Comparison of ENCODE assay signal across 15 mouse cellular contexts in the genomic region with DNA sequence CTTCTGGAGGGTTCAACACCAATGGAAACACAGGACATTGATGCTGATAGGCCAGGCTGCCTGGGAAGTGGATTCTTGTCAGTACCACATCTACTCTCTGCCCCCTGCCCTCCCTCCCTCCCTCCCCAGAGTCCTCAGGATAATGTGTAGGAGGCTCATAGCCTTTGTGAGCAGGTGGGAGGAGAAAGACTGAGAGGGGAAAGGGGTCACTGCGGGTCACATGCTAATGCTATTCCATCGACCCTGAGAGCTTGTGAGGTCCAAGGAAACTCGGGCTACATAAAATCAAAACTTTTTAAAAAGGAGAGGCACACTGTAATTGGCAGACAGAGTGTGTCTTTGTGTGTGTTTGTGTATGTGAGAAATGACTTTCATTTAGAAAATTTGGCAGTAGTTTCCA. TPM values are rescaled to one million over a fixed set of nuclear protein-coding genes. Genes with fewer than 3 reads are reported as not detected.
DNase-seq lines count a peak whose midpoint lies in the region; ATAC-seq and TF ChIP-seq lines count a peak whose summit lies in the region.
"Had no signal": no experiment of that assay in that cellular context is flagged by ENCODE, and none has a peak within 500 bp of the region (broad histone marks: within the 10 kb centered on the region; RNA-seq: fewer than 3 reads in every experiment).

No protein-coding gene starts in this region.

- H3K9me3 ChIP-seq in limb, embryonic 14.5 days (ENCODE audit: control insufficient read depth, low read length), result no peaks in the 10 kb centered on the region
- H3K9me3 ChIP-seq: liver, embryonic 13.5 days; neural tube, embryonic 12.5 days had no signal

- no peak overlapping the region for H3K4me3 ChIP-seq in layer of hippocampus, adult 2 months
- H3K4me3 ChIP-seq in limb, embryonic 14.5 days (replicated peaks; ENCODE audit: low read length), result no peak overlapping the region
- H3K4me3 ChIP-seq: liver, embryonic 13.5 days; neural tube, embryonic 12.5 days had no signal

- TF ChIP-seq CTCF in layer of hippocampus, adult 2 months (conservative IDR thresholded peaks at IDR 0.05), result no peak

- no peak for TF ChIP-seq POLR2A in limb, embryonic 14.5 days (IDR thresholded peaks at IDR 0.05; ENCODE audit: borderline replicate concordance, extremely low read depth, insufficient read depth, insufficient read length)

- no peaks in the 10 kb centered on the region for H3K36me3 ChIP-seq in limb, embryonic 14.5 days (ENCODE audit: control insufficient read depth, insufficient read depth, low read length)
- H3K36me3 ChIP-seq: liver, embryonic 13.5 days; neural tube, embryonic 12.5 days had no signal

- H3K27ac ChIP-seq in layer of hippocampus, adult 2 months, result peak overlapping the region; percentile 58; the same call in 1 of the 2 replicates
- H3K27ac ChIP-seq in limb, embryonic 14.5 days (replicated peaks; ENCODE audit: low read depth, low read length), result peak overlapping the region; percentile 83
- H3K27ac ChIP-seq: liver, embryonic 13.5 days; neural tube, embryonic 12.5 days had no signal

- peak; percentile 33 for DNase-seq in embryo, embryonic 10 days (ENCODE audit: low spot score)
- DNase-seq in embryo, embryonic 11 days, result no peak
- no peak for DNase-seq in layer of hippocampus, adult 2 months (ENCODE audit: low spot score in 2 of 2)
- DNase-seq in layer of hippocampus, adult 18-20 months (ENCODE audit: low spot score in 2 of 2), result no peak
- no peak for DNase-seq in limb, embryonic 14.5 days (ENCODE audit: low spot score)
- peak; percentile 17 for DNase-seq in retina, embryonic 14.5 days (ENCODE audit: low spot score)
- no peak for DNase-seq in adrenal gland, adult 8-10 months
- no peak for DNase-seq in adrenal gland, postnatal 4 days (ENCODE audit: low spot score in 2 of 2)
- DNase-seq: adrenal gland, postnatal 36 days; kidney, postnatal 14 days; liver, embryonic 13.5 days; right cerebral cortex, postnatal 14 days had no signal

- H3K4me2 ChIP-seq in limb, embryonic 14.5 days (replicated peaks; ENCODE audit: low read depth, low read length, severe bottlenecking), result no peak overlapping the region
- H3K4me2 ChIP-seq: liver, embryonic 13.5 days; neural tube, embryonic 12.5 days had no signal

- 23% methylated on average over 3 of the region's 3 CpGs for WGBS in limb, embryonic 14.5 days

- H3K27me3 ChIP-seq in limb, embryonic 14.5 days (ENCODE audit: control insufficient read depth, insufficient read depth, low read length), result no peaks in the 10 kb centered on the region
- H3K27me3 ChIP-seq: liver, embryonic 13.5 days; neural tube, embryonic 12.5 days had no signal

- H3K4me1 ChIP-seq in limb, embryonic 14.5 days (ENCODE audit: control insufficient read depth, insufficient read depth, low read length), result peaks cover 44% of the 10 kb centered on the region

- ATAC-seq in limb, embryonic 14.5 days (ENCODE audit: low FRiP score, low read depth), result no peak
- ATAC-seq: forebrain, embryonic 16.5 days had no signal

- no peak overlapping the region for H3K9ac ChIP-seq in limb, embryonic 14.5 days (ENCODE audit: low read depth, low read length, severe bottlenecking)
- H3K9ac ChIP-seq: liver, embryonic 13.5 days; neural tube, embryonic 12.5 days had no signal

RNA-seq across cellular contexts. Expression of a gene that starts 5.3 kb away (rescaled TPM):
- total RNA-seq in layer of hippocampus, adult 2 months (2021), result not detected
- not detected for total RNA-seq in layer of hippocampus, adult 18-20 months (2021)
- 1.6 and 4.0 TPM in 2 replicates for polyA plus RNA-seq in limb, embryonic 14.5 days (2012; rRNA removed)
- polyA plus RNA-seq in limb, embryonic 14.5 days (2014; fragmentation: Nextera tagmentation; extraction: Ambion mirVana), result 0.56 and 0.91 TPM in 2 replicates
- under 1 TPM in 2 of 4 experiments, not detected in 2; 0.22 to 0.24 TPM for total RNA-seq in adrenal gland, adult 8-10 months (2022)
- under 1 TPM in 1 of 2 experiments, not detected in 1; 0.28 TPM for total RNA-seq in adrenal gland, postnatal 4 days (2021)
- total RNA-seq: adrenal gland, postnatal 36 days; left cerebral cortex, adult 18-20 months had no signal
- polyA plus RNA-seq: liver, embryonic 13.5 days had no signal

RNA-seq across cellular contexts. Expression of a gene that starts 56.6 kb away (rescaled TPM):
- total RNA-seq in layer of hippocampus, adult 2 months (2021), result 10 to 100 TPM; 48.5 to 49.7 TPM
- total RNA-seq in layer of hippocampus, adult 18-20 months (2021), result 10 to 100 TPM; 48.6 to 52.0 TPM
- 35.8 and 37.7 TPM in 2 replicates for polyA plus RNA-seq in limb, embryonic 14.5 days (2012; rRNA removed)
- polyA plus RNA-seq in limb, embryonic 14.5 days (2014; fragmentation: Nextera tagmentation; extraction: Ambion mirVana), result 21.5 and 22.7 TPM in 2 replicates
- 10 to 100 TPM; 53.2 to 62.5 (median 55.0) TPM for total RNA-seq in adrenal gland, adult 8-10 months (2022)
- total RNA-seq in adrenal gland, postnatal 4 days (2021), result 10 to 100 TPM; 39.8 to 42.6 TPM

Comparison
In these comparisons a context has a peak if more than half of its experiments do, and no peak if none do; other contexts are left out.
1. DNase-seq: peak in embryo, embryonic 10 days (single experiment) and retina, embryonic 14.5 days (single experiment); none in embryo, embryonic 11 days (single experiment), layer of hippocampus, adult 2 months (0 of 2), layer of hippocampus, adult 18-20 months (0 of 2), limb, embryonic 14.5 days (single experiment), adrenal gland, adult 8-10 months (single experiment) and adrenal gland, postnatal 4 days (0 of 2).